ENCODE assay signal across 1 mouse cellular context in the genomic region with DNA sequence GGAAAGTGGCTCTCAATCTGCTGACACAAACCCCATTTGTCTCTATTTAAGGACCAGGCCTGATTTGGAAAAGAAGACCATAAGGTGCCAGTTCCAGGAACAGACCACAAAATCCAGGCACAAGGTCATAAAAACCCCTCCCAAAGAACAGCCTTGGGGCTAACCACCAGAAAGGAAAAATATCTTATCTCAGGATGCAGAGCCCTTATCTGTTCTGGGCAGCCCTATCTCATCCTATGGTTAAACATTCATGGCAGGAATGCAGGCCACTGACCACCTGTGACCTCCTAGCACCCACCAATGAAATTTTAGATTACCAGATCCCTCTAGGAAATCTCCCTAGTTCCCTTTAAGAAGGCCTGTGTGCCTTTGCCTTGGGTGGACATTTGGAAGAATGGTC.
TF ChIP-seq lines count a peak whose summit lies in the region.

No protein-coding gene starts in this region.

TF ChIP-seq in MEL, 35 proteins besides CTCF, POLR2A, EP300 and RAD21 (continued from another document):
- no peak for TF ChIP-seq ZMIZ1 (IDR thresholded peaks at IDR 0.05; ENCODE audit: low read depth, low read length)
- no peak for TF ChIP-seq BHLHE40 (IDR thresholded peaks at IDR 0.05; ENCODE audit: borderline replicate concordance, low read depth, low read length)
